Mouse (Mus musculus) kidney, postnatal 14 days (tissue): ENCODE data around the gene Emp2.
A peak's percentile ranks its signal among the peaks of the same experiment; 100 is the strongest.
"Not testable (repeated sequence)": the region's sequence is repeated elsewhere in the genome, so short reads cannot be mapped to it uniquely, and the experiment has no call there.

Experiments used
- DNase-seq: peaks from one replicate; pipeline ENCODE4 v3.0.0; 2022; ENCODE audit warnings: mixed read lengths

The Emp2 gene

GRCm38 (mm10) chr16:10316493-10317196 lies 2.9 kb upstream of the Emp2 start:
- no peak for DNase-seq

- DNase-seq: no peak
These were observed 542 bp downstream of the Emp2 start for GRCm38 (mm10) chr16:10313226-10313625.

GRCm38 (mm10) chr16:10311989-10312388 lies 1.8 kb downstream of the Emp2 start:
- no peak for DNase-seq

GRCm38 (mm10) chr16:10311086-10311485 lies 2.7 kb downstream of the Emp2 start:
- DNase-seq: no peak

- no peak for DNase-seq
These were observed 3.3 kb downstream of the Emp2 start for GRCm38 (mm10) chr16:10310507-10310906.

GRCm38 (mm10) chr16:10307351-10307750 lies 6.4 kb downstream of the Emp2 start:
- DNase-seq: no peak

GRCm38 (mm10) chr16:10306101-10306500 lies 7.7 kb downstream of the Emp2 start:
- DNase-seq: no peak

GRCm38 (mm10) chr16:10301337-10301736 lies 12.4 kb downstream of the Emp2 start:
- no peak for DNase-seq

- peak; percentile 12 for DNase-seq
These were observed 13.3 kb downstream of the Emp2 start for GRCm38 (mm10) chr16:10300231-10301186.

- no peak for DNase-seq
These were observed 14.1 kb downstream of the Emp2 start for GRCm38 (mm10) chr16:10299637-10300036.

DNA sequence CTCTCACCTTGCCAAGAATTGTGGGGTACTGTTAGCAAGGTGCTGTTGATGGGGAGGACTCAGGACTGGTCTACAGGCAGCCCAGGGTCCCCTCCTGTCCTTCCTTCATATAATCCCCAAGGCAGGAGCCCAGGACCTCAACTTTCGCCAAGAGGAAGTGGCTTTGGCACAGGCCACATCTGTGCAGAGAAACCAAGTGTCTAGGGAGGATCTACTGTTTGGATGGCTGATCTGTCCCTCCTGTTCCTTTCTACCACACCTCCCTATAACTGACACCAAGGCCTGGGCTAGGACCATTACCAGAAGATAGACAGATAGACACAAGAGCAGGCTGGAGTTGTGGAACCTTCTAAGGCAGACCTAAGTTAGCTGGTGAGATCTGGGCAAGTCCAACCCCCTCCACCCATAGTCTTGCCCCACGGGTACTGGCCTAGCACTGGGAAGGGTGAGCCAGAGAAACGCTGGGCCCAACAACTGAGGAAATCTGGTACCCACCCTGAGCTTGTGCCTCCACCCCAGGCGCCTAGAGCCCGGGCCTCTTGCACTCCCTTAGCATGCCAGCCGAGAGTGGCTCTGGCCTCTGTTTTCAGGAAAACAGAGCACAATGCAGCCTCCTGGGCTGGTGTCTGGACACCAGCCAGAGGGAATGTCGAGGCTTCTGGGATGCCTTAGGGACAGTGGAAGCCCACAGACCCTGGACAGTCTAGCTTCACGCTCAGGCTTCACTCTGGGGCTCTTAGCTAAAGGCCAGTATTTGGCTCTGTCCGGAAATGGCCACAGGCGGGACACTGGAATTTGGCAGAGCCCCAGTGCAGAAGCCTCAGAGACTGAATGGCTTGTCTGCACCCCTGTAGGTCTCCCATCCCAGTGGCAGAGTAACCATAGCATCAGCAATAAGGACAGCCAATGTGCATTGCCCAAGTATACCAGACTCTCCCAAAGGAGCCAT lies 15.8 kb downstream of the Emp2 start:
- DNase-seq: peak; percentile 50

DNA sequence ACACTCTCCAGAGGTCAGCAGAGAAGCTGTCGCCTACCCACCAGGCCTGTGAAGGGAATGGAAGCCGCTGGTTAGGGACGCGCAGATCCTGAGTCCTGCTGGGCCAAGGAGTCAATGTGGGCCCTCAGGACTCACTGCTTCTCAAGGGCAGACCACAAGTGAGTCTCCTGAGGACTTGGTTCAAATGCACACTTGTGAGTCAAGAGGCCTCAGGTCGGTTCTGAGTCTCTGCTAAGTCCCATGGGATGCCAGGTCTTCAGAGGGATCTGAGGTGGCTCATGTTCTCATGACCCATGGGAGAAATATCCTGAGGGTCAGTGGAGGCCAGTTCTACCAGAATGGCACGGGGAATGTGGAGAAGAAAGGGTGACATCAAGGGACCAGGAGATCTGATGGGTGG lies 25.7 kb downstream of the Emp2 start:
- DNase-seq: no peak

- DNase-seq: peak; percentile 14
These were observed 27.1 kb downstream of the Emp2 start for GRCm38 (mm10) chr16:10286513-10287268.

GRCm38 (mm10) chr16:10281890-10282289 lies 31.9 kb downstream of the Emp2 start:
- DNase-seq: no peak

DNA sequence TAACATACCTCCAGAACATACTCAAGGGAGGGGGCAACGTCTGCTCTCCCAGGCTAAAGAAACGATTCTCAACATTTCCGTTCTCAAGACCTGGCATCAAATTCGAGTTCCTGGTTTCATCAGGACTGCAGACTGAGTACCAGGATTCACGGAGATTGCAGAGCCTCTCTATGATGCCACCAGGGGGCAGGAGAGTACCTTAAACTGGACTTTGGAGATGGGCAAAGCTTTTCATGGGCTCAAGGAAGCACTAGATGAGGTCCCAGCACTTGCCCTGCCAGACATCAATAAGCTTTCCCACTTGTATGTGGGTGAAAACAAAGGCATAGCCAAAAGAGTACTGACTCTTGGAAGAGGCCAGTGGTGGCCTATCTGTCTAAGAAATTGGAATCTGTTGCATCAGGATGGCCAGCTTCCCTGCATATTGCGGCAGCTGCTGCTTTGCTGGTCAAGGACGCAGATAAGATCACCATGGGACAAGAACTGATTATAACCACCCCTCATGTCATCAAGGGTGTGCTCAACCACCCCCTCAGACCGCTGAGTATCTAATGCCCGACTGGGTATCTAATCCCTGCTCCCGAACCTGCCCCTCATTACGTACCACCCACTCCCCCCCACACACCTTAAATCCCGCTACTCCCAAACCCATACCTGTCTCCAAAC lies 33.3 kb downstream of the Emp2 start:
- peak; percentile 87 for DNase-seq

DNA sequence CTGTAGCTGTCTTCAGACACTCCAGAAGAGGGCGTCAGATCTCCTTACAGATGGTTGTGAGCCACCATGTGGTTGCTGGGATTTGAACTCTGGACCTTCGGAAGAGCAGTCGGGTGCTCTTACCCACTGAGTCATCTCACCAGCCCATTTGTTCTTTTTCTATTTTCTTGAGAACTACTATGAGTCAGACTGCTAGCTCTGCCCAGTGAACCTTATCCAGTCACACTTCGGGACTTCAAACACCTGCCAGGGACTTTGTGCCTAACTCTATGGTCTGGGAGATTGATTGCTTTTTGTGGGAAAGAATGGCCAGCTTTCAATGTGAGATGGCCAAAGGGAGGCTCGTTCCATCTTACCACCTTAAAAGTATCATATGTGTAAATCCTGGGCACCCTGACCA lies 37.0 kb downstream of the Emp2 start:
- not testable (repeated sequence) for DNase-seq

GRCm38 (mm10) chr16:10274465-10274864 lies 39.3 kb downstream of the Emp2 start:
- DNase-seq: no peak

- DNase-seq: peak; percentile 62
These were observed 41.5 kb downstream of the Emp2 start for GRCm38 (mm10) chr16:10272256-10272655.

GRCm38 (mm10) chr16:10253993-10254392 lies 59.8 kb downstream of the Emp2 start:
- DNase-seq: no peak

- DNase-seq: no peak
These were observed 77.2 kb downstream of the Emp2 start for GRCm38 (mm10) chr16:10236601-10237000.
